Mouse (Mus musculus) CH12.LX (cell line): ENCODE results near the gene Tusc2. TPM values are rescaled to one million over a fixed set of nuclear protein-coding genes. Genes with fewer than 3 reads are reported as not detected.
A peak's percentile ranks its signal among the peaks of the same experiment; 100 is the strongest.

Experiments used
- DNase-seq: peaks from one replicate; pipeline ENCODE4 v3.0.0-alpha.2; 2013; ENCODE audit errors: extremely low read depth
- H3K27ac ChIP-seq: 2 replicates; pipeline ENCODE4 v1.5.1; 2012; ENCODE audit warnings: low read depth, mild to moderate bottlenecking, control low read depth, moderate library complexity; ENCODE audit not compliant: insufficient read depth
- H3K27me3 ChIP-seq: replicated peaks from 2 replicates; pipeline ENCODE3; 2012; ENCODE audit warnings: inconsistent platforms
- H3K36me3 ChIP-seq, 2 experiments: replicated peaks in 1 of 2; 2 replicates each; pipeline versions ENCODE3 to v1.6.1; 2012; ENCODE audit warnings: inconsistent platforms in 1 of 2, low read length in 1 of 2, mild to moderate bottlenecking in 1 of 2, mixed read lengths in 1 of 2, moderate library complexity in 1 of 2; ENCODE audit not compliant: control insufficient read depth in 1 of 2, insufficient read depth in 1 of 2
- H3K4me1 ChIP-seq, 2 experiments: 2 replicates each; pipeline ENCODE4 v1.6.1; 2012; ENCODE audit warnings: inconsistent platforms in 1 of 2, moderate library complexity in 1 of 2; ENCODE audit not compliant: insufficient read depth in 2 of 2, control insufficient read depth in 1 of 2
- H3K4me2 ChIP-seq: 2 replicates; pipeline ENCODE4 v1.6.1; 2012; ENCODE audit warnings: low read depth, mild to moderate bottlenecking, control low read depth; ENCODE audit not compliant: poor library complexity, insufficient read depth, severe bottlenecking
- H3K4me3 ChIP-seq, 3 experiments: fragments of 150-350 bp in 1 of 3; sonication (generic) in 1 of 3; replicated peaks in 1 of 3; 2 replicates each; pipeline versions ENCODE3 to v1.5.1; 2011 to 2012; ENCODE audit warnings: low read depth in 2 of 3, low read length in 2 of 3, mild to moderate bottlenecking in 2 of 3, moderate library complexity in 2 of 3, control low read depth in 1 of 3, improper control_type of control experiment in 1 of 3, inconsistent platforms in 1 of 3, mixed read lengths in 1 of 3; ENCODE audit not compliant: poor library complexity in 1 of 3
- H3K79me2 ChIP-seq: replicated peaks from 2 replicates; pipeline ENCODE4 v1.6.1; 2012; ENCODE audit warnings: mild to moderate bottlenecking, moderate library complexity; ENCODE audit not compliant: control insufficient read depth, poor library complexity, insufficient read depth, severe bottlenecking; ENCODE audit errors: extremely low read depth
- H3K9ac ChIP-seq: 2 replicates; pipeline ENCODE4 v1.6.1; 2012; ENCODE audit warnings: low read depth, mild to moderate bottlenecking, control low read depth, moderate library complexity; ENCODE audit not compliant: insufficient read depth
- H3K9me3 ChIP-seq: replicated peaks from 2 replicates; pipeline ENCODE3; 2012; ENCODE audit warnings: low read length, inconsistent platforms, mixed read lengths
- GABPA ChIP-seq: IDR thresholded peaks from 2 replicates; pipeline ENCODE4 v1.6.1; 2012; ENCODE audit warnings: low read depth, low read length, improper control_type of control experiment, inconsistent platforms; ENCODE audit not compliant: insufficient replicate concordance
- KAT2A ChIP-seq: IDR thresholded peaks from 2 replicates; pipeline ENCODE4 v1.6.1; 2012; ENCODE audit warnings: low read length, improper control_type of control experiment, inconsistent platforms; ENCODE audit not compliant: insufficient replicate concordance
- MEF2A ChIP-seq: IDR thresholded peaks from 2 replicates; pipeline ENCODE4 v1.6.1; 2014; ENCODE audit warnings: low read depth, mild to moderate bottlenecking, inconsistent platforms, low read length, improper control_type of control experiment, borderline replicate concordance
- NELFE ChIP-seq: IDR thresholded peaks from 2 replicates; pipeline ENCODE4 v1.6.1; 2011; ENCODE audit warnings: low read depth, low read length, improper control_type of control experiment
- PAX5 ChIP-seq: IDR thresholded peaks from 2 replicates; pipeline ENCODE4 v1.6.1; 2012; ENCODE audit warnings: low read length, inconsistent platforms, mixed read lengths
- RCOR1 ChIP-seq: conservative IDR thresholded peaks from 2 replicates; pipeline ENCODE4 v1.6.1; 2012; ENCODE audit warnings: low read depth, mild to moderate bottlenecking, inconsistent platforms, low read length, improper control_type of control experiment
- UBTF ChIP-seq: IDR thresholded peaks from 2 replicates; pipeline ENCODE4 v1.6.1; 2012; ENCODE audit warnings: low read depth, mild to moderate bottlenecking, inconsistent platforms, low read length, improper control_type of control experiment, moderate library complexity
- USF2 ChIP-seq: conservative IDR thresholded peaks from 2 replicates; pipeline ENCODE4 v1.6.1; 2011; ENCODE audit warnings: low read depth, low read length, improper control_type of control experiment
- ZKSCAN1 ChIP-seq: IDR thresholded peaks from 2 replicates; pipeline ENCODE4 v1.6.1; 2012; ENCODE audit warnings: low read depth, inconsistent platforms, low read length, improper control_type of control experiment, borderline replicate concordance
- ZMIZ1 ChIP-seq: IDR thresholded peaks from 2 replicates; pipeline ENCODE4 v1.6.1; 2012; ENCODE audit warnings: low read depth, mild to moderate bottlenecking, inconsistent platforms, low read length, improper control_type of control experiment
- ZNF384 ChIP-seq: IDR thresholded peaks from 2 replicates; pipeline ENCODE4 v1.6.1; 2012; ENCODE audit warnings: low read depth, low read length, improper control_type of control experiment, inconsistent platforms
- dilution Hi-C: fragments of 300-500 bp; cut with MboI; formaldehyde crosslinking; loops from 2 replicates; pipeline ENCODE4 v1.14.3; 2020; ENCODE audit warnings: low sequenced_read_pairs; ENCODE audit not compliant: extremely low pct_unique_long_range_greater_than_20kb, extremely low pct_ligation_motif_present
- in situ Hi-C: fragments of 300-500 bp; cut with MboI; formaldehyde crosslinking; loops from 3 replicates; pipeline ENCODE4 v1.14.3; 2019; ENCODE audit warnings: low sequenced_read_pairs, low pct_ligation_motif_present, low pct_unique_long_range_greater_than_20kb, mixed read lengths
- polyA plus RNA-seq: library from polyadenylated mRNA; unstranded; fragments of >175 nt; gene quantifications from 2 replicates; pipeline ENCODE4 v1.2.1, GENCODE M21; 2012; ENCODE audit warnings: low read depth; ENCODE audit not compliant: insufficient read length
- total RNA-seq, 2 experiments: library from RNA; depleted of rRNA; stranded (reverse); fragments of 300-350 nt in 1 of 2; fragments of >200 nt in 1 of 2; gene quantifications; 2 replicates each; pipeline ENCODE4 v1.2.3; 2012 to 2014

The Tusc2 gene
- total and polyA plus RNA-seq, 3 experiments: 23.0 to 39.2 (median 33.3) TPM

GRCm38 (mm10) chr9:107612191-107612944 is 49.3 kb downstream of the Tusc2 start (continued):
- TF ChIP-seq NELFE (peak; percentile 60; the same call in 1 of the 2 replicates), GABPA (no peak), MEF2A (peak; percentile 84), ZNF384 (no peak)
- TF ChIP-seq, all 38 proteins: peak for 24

- H3K36me3 ChIP-seq: peaks cover 34 to 42% of the 10 kb centered on the region in 2 experiments
- H3K4me3 ChIP-seq: peak overlapping the region in 1 of 3 experiments; percentile 8
- dilution Hi-C loops: no loop called here
- H3K9me3 ChIP-seq: no peaks in the 10 kb centered on the region
- peaks cover 29 to 49% of the 10 kb centered on the region in 2 experiments for H3K4me1 ChIP-seq
- no peak overlapping the region; the same call in 1 of the 2 replicates for H3K9ac ChIP-seq
- no peaks in the 10 kb centered on the region for H3K79me2 ChIP-seq
- in situ Hi-C loops: no loop called here
- no peak for DNase-seq
- H3K27me3 ChIP-seq: no peaks in the 10 kb centered on the region
- H3K27ac ChIP-seq: peak overlapping the region; percentile 26; the same call in 1 of the 2 replicates
- no peak; the same call in 1 of the 2 replicates for TF ChIP-seq UBTF
- TF ChIP-seq RCOR1: peak; percentile 5; the same call in 1 of the 2 replicates
- H3K4me2 ChIP-seq: peak overlapping the region; percentile 46; the same call in 1 of the 2 replicates
Observed at GRCm38 (mm10) chr9:107612945-107613569, 50.0 kb downstream of the Tusc2 start.

GRCm38 (mm10) chr9:107615035-107615434 is 52.0 kb downstream of the Tusc2 start:
- no peak overlapping the region for H3K4me3 ChIP-seq
- TF ChIP-seq ZKSCAN1: no peak
- TF ChIP-seq KAT2A: no peak
- TF ChIP-seq ZMIZ1: no peak
- TF ChIP-seq USF2: no peak
- TF ChIP-seq GABPA: no peak
- TF ChIP-seq RCOR1: no peak
- TF ChIP-seq PAX5: no peak
- TF ChIP-seq ZNF384: no peak
- no peak for TF ChIP-seq UBTF
- TF ChIP-seq, all 38 proteins: peak for 0
- no peak overlapping the region for H3K4me2 ChIP-seq
- H3K4me1 ChIP-seq: peaks cover 16 to 29% of the 10 kb centered on the region in 2 experiments
- no peak overlapping the region for H3K27ac ChIP-seq
- no peak for DNase-seq
- no peak overlapping the region for H3K9ac ChIP-seq
- no peaks in the 10 kb centered on the region for H3K79me2 ChIP-seq
- in situ Hi-C loops (no loop called here), dilution Hi-C loops (no loop called here)
- peaks cover 54 to 61% of the 10 kb centered on the region in 2 experiments for H3K36me3 ChIP-seq
- H3K9me3 ChIP-seq: no peaks in the 10 kb centered on the region
- no peaks in the 10 kb centered on the region for H3K27me3 ChIP-seq

Other genes with a start within 250 kb of the Tusc2 start
- gene Hemk1, start 224.9 kb upstream of the Tusc2 start, total RNA-seq (2012; rRNA removed): 12.2 and 20.5 TPM in 2 replicates
- 10.8 and 12.1 TPM in 2 replicates for gene Hemk1, start 224.9 kb upstream of the Tusc2 start, total RNA-seq (2014; rRNA removed)
- 11.9 TPM in 2 replicates for gene Hemk1, start 224.9 kb upstream of the Tusc2 start, polyA plus RNA-seq
- 0.34 and 0.72 TPM in 2 replicates for gene 6430571L13Rik, start 222.7 kb upstream of the Tusc2 start, total RNA-seq (2012; rRNA removed)
- gene 6430571L13Rik, start 222.7 kb upstream of the Tusc2 start, total RNA-seq (2014; rRNA removed): 0.11 TPM in 1 of 2 replicates, not detected in the other
- gene 6430571L13Rik, start 222.7 kb upstream of the Tusc2 start, polyA plus RNA-seq: 0.09 and 0.10 TPM in 2 replicates
- 0.04 TPM in 1 of 2 replicates, not detected in the other for gene Cacna2d2, start 163.6 kb upstream of the Tusc2 start, total RNA-seq (2012; rRNA removed)
- gene Cacna2d2, start 163.6 kb upstream of the Tusc2 start, total RNA-seq (2014; rRNA removed): not detected in 2 replicates
- not detected in 2 replicates for gene Cacna2d2, start 163.6 kb upstream of the Tusc2 start, polyA plus RNA-seq
- 17.9 TPM in 2 replicates for gene Tmem115, start 29.3 kb upstream of the Tusc2 start, total RNA-seq (2012; rRNA removed)
- 10.0 and 13.0 TPM in 2 replicates for gene Tmem115, start 29.3 kb upstream of the Tusc2 start, total RNA-seq (2014; rRNA removed)
- gene Tmem115, start 29.3 kb upstream of the Tusc2 start, polyA plus RNA-seq: 11.3 and 12.6 TPM in 2 replicates
- gene Cyb561d2, start 21.1 kb upstream of the Tusc2 start, total RNA-seq (2012; rRNA removed): 37.8 and 45.9 TPM in 2 replicates
- 29.2 and 35.7 TPM in 2 replicates for gene Cyb561d2, start 21.1 kb upstream of the Tusc2 start, total RNA-seq (2014; rRNA removed)
- gene Cyb561d2, start 21.1 kb upstream of the Tusc2 start, polyA plus RNA-seq: 23.6 and 23.8 TPM in 2 replicates
- 28.0 and 31.4 TPM in 2 replicates for gene Nprl2, start 21.0 kb upstream of the Tusc2 start, total RNA-seq (2012; rRNA removed)
- gene Nprl2, start 21.0 kb upstream of the Tusc2 start, total RNA-seq (2014; rRNA removed): 16.3 and 19.4 TPM in 2 replicates
- 10.8 and 12.6 TPM in 2 replicates for gene Nprl2, start 21.0 kb upstream of the Tusc2 start, polyA plus RNA-seq
- 0.34 TPM in 1 of 2 replicates, not detected in the other for gene Zmynd10, start 16.0 kb upstream of the Tusc2 start, total RNA-seq (2012; rRNA removed)
- gene Zmynd10, start 16.0 kb upstream of the Tusc2 start, total RNA-seq (2014; rRNA removed): not detected in 2 replicates
- 0.63 TPM in 1 of 2 replicates, not detected in the other for gene Zmynd10, start 16.0 kb upstream of the Tusc2 start, polyA plus RNA-seq
- gene Rassf1, start 11.7 kb upstream of the Tusc2 start, total RNA-seq (2012; rRNA removed): 17.7 and 18.5 TPM in 2 replicates
- 15.3 and 15.9 TPM in 2 replicates for gene Rassf1, start 11.7 kb upstream of the Tusc2 start, total RNA-seq (2014; rRNA removed)
- 11.6 and 12.2 TPM in 2 replicates for gene Rassf1, start 11.7 kb upstream of the Tusc2 start, polyA plus RNA-seq
- gene Hyal2, start 4.7 kb downstream of the Tusc2 start, total RNA-seq (2012; rRNA removed): 26.8 and 31.8 TPM in 2 replicates
- 14.6 and 16.4 TPM in 2 replicates for gene Hyal2, start 4.7 kb downstream of the Tusc2 start, total RNA-seq (2014; rRNA removed)
- gene Hyal2, start 4.7 kb downstream of the Tusc2 start, polyA plus RNA-seq: 23.0 and 30.9 TPM in 2 replicates
- 0.38 and 0.59 TPM in 2 replicates for gene Hyal1, start 13.7 kb downstream of the Tusc2 start, total RNA-seq (2012; rRNA removed)
- 0.16 TPM in 1 of 2 replicates, not detected in the other for gene Hyal1, start 13.7 kb downstream of the Tusc2 start, total RNA-seq (2014; rRNA removed)
- gene Hyal1, start 13.7 kb downstream of the Tusc2 start, polyA plus RNA-seq: 0.40 and 0.82 TPM in 2 replicates
- gene Naa80, start 15.6 kb downstream of the Tusc2 start, total RNA-seq (2012; rRNA removed): 4.4 and 4.8 TPM in 2 replicates
- 0.70 and 1.7 TPM in 2 replicates for gene Naa80, start 15.6 kb downstream of the Tusc2 start, total RNA-seq (2014; rRNA removed)
- gene Naa80, start 15.6 kb downstream of the Tusc2 start, polyA plus RNA-seq: 5.5 and 9.3 TPM in 2 replicates
- 0.13 TPM in 1 of 2 replicates, not detected in the other for gene Hyal3, start 17.6 kb downstream of the Tusc2 start, total RNA-seq (2012; rRNA removed)
- gene Hyal3, start 17.6 kb downstream of the Tusc2 start, total RNA-seq (2014; rRNA removed): 0.12 TPM in 1 of 2 replicates, not detected in the other
- 0.14 and 0.21 TPM in 2 replicates for gene Hyal3, start 17.6 kb downstream of the Tusc2 start, polyA plus RNA-seq
- 91.3 and 101 TPM in 2 replicates for gene Ifrd2, start 24.4 kb downstream of the Tusc2 start, total RNA-seq (2012; rRNA removed)
- 57.7 and 62.8 TPM in 2 replicates for gene Ifrd2, start 24.4 kb downstream of the Tusc2 start, total RNA-seq (2014; rRNA removed)
- 127 and 143 TPM in 2 replicates for gene Ifrd2, start 24.4 kb downstream of the Tusc2 start, polyA plus RNA-seq
- gene Sema3b, start 46.0 kb downstream of the Tusc2 start, total RNA-seq (2012; rRNA removed): 7.4 and 11.6 TPM in 2 replicates
- 8.0 and 8.2 TPM in 2 replicates for gene Sema3b, start 46.0 kb downstream of the Tusc2 start, total RNA-seq (2014; rRNA removed)
- gene Sema3b, start 46.0 kb downstream of the Tusc2 start, polyA plus RNA-seq: 4.3 and 4.7 TPM in 2 replicates
- 154 and 160 TPM in 2 replicates for gene Gnai2, start 72.1 kb downstream of the Tusc2 start, total RNA-seq (2012; rRNA removed)
- gene Gnai2, start 72.1 kb downstream of the Tusc2 start, total RNA-seq (2014; rRNA removed): 86.2 and 98.2 TPM in 2 replicates
- 262 and 286 TPM in 2 replicates for gene Gnai2, start 72.1 kb downstream of the Tusc2 start, polyA plus RNA-seq
- gene Slc38a3, start 106.3 kb downstream of the Tusc2 start, total RNA-seq (2012; rRNA removed): 0.04 TPM in 1 of 2 replicates, not detected in the other
- not detected in 2 replicates for gene Slc38a3, start 106.3 kb downstream of the Tusc2 start, total RNA-seq (2014; rRNA removed)
- not detected in 2 replicates for gene Slc38a3, start 106.3 kb downstream of the Tusc2 start, polyA plus RNA-seq
- gene Gnat1, start 116.5 kb downstream of the Tusc2 start, total RNA-seq (2012; rRNA removed): not detected in 2 replicates
- not detected in 2 replicates for gene Gnat1, start 116.5 kb downstream of the Tusc2 start, total RNA-seq (2014; rRNA removed)
- 2.0 and 3.0 TPM in 2 replicates for gene Gnat1, start 116.5 kb downstream of the Tusc2 start, polyA plus RNA-seq
- 0.50 and 1.1 TPM in 2 replicates for gene Sema3f, start 147.2 kb downstream of the Tusc2 start, total RNA-seq (2012; rRNA removed)
- 0.24 TPM in 1 of 2 replicates, not detected in the other for gene Sema3f, start 147.2 kb downstream of the Tusc2 start, total RNA-seq (2014; rRNA removed)
- gene Sema3f, start 147.2 kb downstream of the Tusc2 start, polyA plus RNA-seq: 0.36 and 1.6 TPM in 2 replicates
- 67.6 and 74.5 TPM in 2 replicates for gene Rbm5, start 207.7 kb downstream of the Tusc2 start, total RNA-seq (2012; rRNA removed)
- 83.6 and 85.3 TPM in 2 replicates for gene Rbm5, start 207.7 kb downstream of the Tusc2 start, total RNA-seq (2014; rRNA removed)
- 83.6 and 92.8 TPM in 2 replicates for gene Rbm5, start 207.7 kb downstream of the Tusc2 start, polyA plus RNA-seq